Mouse (Mus musculus): ENCODE results near the gene Pole4. TPM values are rescaled to one million over a fixed set of nuclear protein-coding genes. Genes with fewer than 3 reads are reported as not detected.

Pole4 gene
- polyA plus RNA-seq (2015; fragmentation: Illumina TruSeq; extraction: RNeasy Lipid Tissue Mini Kit (QIAGEN cat#74804); ENCODE audit: insufficient read depth, low read depth, low replicate concordance) = 8.2 TPM

DNA sequence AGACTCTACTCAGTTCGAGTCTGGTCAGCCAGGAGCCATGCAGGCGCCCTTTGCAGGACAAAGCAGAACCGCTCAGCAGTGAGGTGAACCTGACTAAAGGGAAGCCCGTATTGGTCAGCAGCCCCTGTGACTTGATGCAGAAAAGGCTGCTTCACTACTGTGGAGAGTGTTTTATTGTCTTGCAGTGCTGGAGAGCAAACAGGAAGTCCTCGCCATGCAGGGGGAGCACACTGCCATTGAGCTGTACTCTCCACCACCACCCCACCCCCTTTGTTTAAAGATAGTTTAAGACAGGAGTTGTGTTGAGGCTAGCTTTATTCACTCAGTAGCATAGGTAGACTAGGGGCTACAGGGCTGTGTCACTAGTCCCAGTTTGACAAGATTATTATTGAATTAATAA is at the start of gene Pole4:
Pole4 (minus strand) TSS at position 145 of the 400 bp plus-strand sequence.

Other genes with a start within 250 kb of the Pole4 start
- gene Hk2, start 69.1 kb upstream of the Pole4 start, polyA plus RNA-seq (2015; fragmentation: Illumina TruSeq; extraction: RNeasy Lipid Tissue Mini Kit (QIAGEN cat#74804); ENCODE audit: insufficient read depth, low read depth, low replicate concordance) = 4.0 TPM
- 0.26 TPM for gene Sema4f, start 234.4 kb upstream of the Pole4 start, polyA plus RNA-seq (2015; fragmentation: Illumina TruSeq; extraction: RNeasy Lipid Tissue Mini Kit (QIAGEN cat#74804); ENCODE audit: insufficient read depth, low read depth, low replicate concordance)
- not detected for gene M1ap, start 241.5 kb upstream of the Pole4 start, polyA plus RNA-seq (2015; fragmentation: Illumina TruSeq; extraction: RNeasy Lipid Tissue Mini Kit (QIAGEN cat#74804); ENCODE audit: insufficient read depth, low read depth, low replicate concordance)